Mouse (Mus musculus): Measurements from ENCODE around the gene Mia2. TPM values are rescaled to one million over a fixed set of nuclear protein-coding genes. Genes with fewer than 3 reads are reported as not detected.
"Not testable (repeated sequence)": the region's sequence is repeated elsewhere in the genome, so short reads cannot be mapped to it uniquely, and the experiment has no call there.

Gene Mia2
- 100 to 1,000 TPM in 1 of 2 experiments, 10 to 100 TPM in 1; 83.9 to 111 TPM for total RNA-seq (2021)
- long read RNA-seq, experiment 1, partial matches to known transcripts, result 4 of 33 reads
- long read RNA-seq, experiment 1, other reads (novel, unspliced or antisense), result 28 of 33 reads
- long read RNA-seq, experiment 2, partial matches to known transcripts, result 4 of 39 reads
- long read RNA-seq, experiment 2, other reads (novel, unspliced or antisense), result 34 of 39 reads

DNA sequence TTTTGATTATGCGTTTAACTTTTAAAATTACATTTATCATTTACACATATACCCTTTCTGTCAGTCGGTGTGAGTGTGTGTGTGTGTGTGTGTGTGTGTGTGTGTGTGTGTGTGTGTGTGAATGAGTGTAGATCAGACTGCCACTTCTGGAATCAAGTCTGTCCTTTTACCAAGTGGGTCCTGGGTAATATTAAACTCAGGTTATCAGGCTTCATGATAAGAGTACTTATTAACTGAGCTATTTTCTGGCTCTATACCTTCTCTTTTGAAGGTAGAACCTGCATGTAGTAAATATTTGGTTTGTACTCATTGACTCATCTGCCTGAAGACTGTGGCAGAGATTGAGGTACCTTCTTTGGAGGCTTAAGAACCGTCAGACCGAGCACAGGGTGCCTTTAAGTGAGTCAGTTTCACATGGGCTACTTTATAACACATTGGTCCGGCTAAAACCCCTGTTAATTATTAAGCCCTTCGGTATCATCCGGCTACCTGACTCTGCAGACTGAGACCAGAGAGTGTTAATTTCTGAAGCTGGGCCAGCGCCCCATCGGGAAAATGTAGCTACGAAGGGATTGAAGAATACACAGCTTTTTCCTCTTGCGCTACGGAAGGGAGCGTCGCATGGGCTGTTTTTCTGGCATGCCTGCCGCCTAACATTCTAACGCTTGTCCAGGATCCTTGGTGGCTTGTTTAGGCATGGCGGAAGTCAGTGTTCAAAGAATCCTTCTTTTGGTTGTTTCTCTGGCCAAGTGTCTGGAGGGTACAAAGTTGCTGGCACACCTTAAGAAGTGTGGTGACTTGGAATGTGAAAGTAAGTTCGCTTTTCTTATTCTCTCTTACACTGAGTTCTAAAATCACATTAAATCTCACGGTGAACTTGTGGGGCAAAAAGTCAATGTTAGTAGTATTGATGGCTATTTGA lies at the start of gene Mia2:
Gene Mia2 (plus strand): TSS at position 696 of the 922 bp plus-strand sequence.
- intact Hi-C loops (cut with DNase I), result no loop called here

DNA sequence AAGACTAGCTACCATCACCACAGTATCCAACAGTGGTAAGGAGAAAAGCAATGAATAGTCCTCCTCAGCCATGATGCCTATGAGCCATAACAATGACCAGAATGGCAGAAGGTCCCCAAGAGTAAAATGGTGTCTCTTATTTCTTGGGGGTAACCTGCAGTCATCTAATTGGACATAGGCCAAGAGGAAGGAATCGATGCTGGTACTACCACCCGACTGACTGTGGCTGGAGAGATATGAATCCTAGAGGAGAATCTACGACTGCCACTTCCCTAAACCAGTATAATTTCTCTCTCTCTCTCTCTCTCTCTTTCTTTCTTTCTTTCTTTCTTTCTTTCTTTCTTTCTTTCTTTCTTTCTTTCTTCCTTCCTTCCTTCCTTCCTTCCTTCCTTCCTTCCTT lies 43.1 kb upstream of the Mia2 start:
- intact Hi-C loops (cut with DNase I), result loop anchor here (5.0 kb wide), 1 partner anchor 35 kb away; no protein-coding TSS in a partner anchor
- DNase-seq, result no peak

More for the DNA sequence above, at the start of gene Mia2:
- DNase-seq, result no peak

DNA sequence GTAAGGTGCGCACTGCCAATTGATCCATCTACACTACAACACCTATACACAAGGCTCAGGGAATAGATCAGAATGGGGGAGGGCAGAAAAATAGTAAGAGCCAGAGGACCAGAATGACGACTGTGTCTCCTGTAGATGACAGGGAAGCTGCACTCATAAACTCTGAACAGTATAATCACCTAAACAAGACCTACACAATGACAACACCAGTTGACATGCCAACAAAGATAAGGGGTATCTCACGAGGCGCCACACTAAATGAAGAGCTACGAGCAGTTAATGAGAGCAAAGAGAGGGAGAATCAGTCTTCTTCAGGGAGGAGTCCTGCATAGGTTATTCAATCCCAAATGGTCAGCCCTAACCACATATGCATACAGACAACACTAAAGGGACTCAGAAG lies 42.4 kb upstream of the Mia2 start:
- intact Hi-C loops (cut with DNase I), result loop anchor here (5.0 kb wide), 1 partner anchor 36 kb away; no protein-coding TSS in a partner anchor
- no peak for DNase-seq

DNA sequence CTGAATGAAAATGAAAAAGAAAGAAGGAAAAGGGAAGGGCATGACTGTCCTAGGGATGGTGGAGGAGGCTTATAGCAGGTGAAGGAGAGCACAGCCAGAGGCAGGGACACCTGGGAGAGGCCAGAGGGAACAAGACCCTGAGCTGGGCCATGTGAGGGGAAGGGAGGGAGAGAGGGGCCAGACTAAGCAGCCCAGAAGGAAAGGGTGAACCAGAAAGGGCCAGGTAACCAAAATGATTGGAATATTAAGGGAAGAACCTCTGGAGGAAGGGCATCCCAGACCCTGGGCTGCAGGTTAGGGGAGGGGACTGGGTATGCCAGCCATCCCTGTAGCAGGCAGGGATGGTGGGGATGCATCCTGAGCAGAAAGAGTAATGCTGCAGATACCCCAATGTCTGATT lies 41.6 kb upstream of the Mia2 start:
- DNase-seq, result no peak
- intact Hi-C loops (cut with DNase I), result loop anchor here (5.0 kb wide), 1 partner anchor 37 kb away; no protein-coding TSS in a partner anchor

DNA sequence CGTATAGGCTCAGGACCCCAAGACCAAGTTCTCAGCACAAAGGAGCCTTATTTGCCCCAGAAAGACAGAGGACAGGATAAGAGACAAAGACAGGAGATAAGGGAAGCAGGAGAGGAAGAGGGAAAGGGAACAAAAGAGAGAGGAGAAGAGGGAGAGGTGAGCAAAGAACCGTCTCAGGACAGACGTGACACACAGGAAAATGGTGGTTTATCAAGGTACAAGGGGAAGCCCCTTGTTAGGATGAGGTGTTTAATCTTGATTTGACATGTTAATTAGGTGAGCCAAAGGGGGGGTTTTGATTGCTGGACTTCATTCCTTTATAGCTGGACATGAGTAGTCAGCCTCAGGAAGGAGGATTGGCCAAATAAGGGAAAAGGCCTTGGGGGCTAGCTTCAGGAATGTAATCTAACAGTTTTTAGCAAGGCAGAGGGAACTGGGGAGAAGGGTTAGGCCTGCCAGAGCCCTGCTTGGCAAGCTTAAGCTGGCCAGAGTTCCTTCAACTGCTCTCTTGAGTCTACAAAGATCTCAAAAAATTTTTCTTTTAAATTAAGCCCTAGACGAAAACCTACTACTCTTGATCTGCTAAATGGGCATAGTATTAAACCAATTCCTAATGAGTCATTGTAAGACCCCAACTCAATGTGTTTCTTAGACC lies 40.3 kb upstream of the Mia2 start:
- intact Hi-C loops (cut with DNase I), result no loop called here
- DNase-seq, result no peak

DNA sequence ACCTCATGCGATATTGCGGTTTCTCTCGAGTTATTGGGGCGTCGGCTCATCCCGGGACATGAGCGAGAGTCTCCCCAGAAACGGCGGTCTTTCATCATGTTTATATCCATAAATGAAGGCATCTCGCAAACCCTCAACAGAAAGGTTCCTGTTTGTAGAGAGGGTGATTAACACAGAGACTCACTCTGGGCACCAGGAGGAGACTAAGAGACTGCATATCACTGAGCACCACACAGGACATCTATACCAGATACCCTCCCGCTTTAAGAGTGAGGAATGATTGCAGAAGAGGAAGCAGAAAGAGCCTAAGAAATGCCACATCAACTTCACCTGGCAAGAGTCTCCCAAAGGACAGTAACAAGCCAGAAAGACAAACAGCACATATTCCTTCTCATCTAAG lies 39.4 kb upstream of the Mia2 start:
- intact Hi-C loops (cut with DNase I), result no loop called here

DNA sequence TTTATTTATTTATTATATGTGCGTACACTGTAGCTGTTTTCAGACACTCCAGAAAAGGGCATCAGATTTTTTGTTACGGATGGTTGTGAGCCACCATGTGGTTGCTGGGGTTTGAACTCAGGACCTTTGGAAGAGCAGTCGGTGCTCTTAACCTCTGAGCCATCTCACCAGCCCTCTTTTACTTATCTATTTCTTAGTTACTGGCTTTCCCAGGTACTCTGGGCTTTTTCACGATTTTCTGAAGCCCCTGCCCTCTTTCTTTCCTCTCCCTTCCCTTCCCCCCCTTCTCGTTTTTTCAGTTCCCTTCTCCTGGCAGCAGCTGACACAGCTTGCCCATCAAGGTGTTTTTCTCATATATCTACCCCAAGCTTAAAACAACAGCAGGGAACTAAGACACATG lies 37.4 kb upstream of the Mia2 start:
- DNase-seq; intact Hi-C loops (cut with DNase I): not testable (repeated sequence)

More for the DNA sequence above, 39.4 kb upstream of the Mia2 start:
- no peak for DNase-seq

DNA sequence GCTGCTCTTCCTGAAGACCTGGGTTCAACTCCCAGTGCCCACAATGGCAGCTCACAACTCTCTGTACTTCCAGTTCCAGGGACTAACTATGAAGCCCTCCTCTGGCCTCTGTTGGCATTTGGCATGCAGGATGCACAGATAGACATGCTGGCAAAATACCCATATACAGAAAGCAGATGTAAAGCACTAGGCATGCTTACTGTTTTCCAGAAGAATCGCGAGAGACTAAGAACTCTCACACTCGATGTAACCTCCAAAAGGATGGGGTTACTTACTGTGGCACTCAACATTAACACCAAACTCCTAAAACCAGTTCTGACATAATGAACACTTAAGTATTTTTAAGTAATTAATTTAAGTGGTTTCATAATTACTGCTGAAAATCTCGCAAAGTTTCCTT lies 35.3 kb upstream of the Mia2 start:
- no peak for DNase-seq
- intact Hi-C loops (cut with DNase I), result no loop called here

DNA sequence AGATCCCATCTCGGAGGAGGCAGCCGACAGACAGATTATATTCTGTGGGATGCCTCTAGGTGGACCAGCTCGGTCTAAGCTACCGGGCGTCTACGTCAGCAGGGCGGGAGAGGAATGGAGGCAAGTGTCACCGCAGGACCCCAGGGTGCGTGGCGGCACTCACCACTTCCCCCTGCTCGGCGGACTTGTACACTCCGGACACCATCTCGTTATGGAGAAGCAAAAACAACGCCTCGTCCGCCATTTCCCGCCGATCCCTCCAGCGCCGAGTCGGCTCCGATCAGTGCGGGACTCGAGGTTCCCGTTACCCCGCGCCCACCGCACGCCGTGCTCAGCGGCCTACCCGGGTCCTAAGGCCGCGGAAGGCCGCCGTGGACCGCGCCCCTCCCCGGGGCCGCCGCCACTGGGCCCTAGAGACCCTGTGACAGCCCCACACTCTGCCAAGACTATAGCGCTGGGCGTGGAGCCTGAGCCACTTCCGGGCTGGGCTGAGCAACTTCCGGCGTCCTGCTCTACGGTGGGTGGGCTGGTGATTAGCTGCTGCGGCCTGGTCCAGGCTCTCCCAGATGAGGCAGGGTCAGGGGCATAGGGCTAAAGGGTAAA lies 34.5 kb upstream of the Mia2 start, which contains the start of gene Trappc6b:
Gene Trappc6b (minus strand): TSS at position 480 of the 603 bp plus-strand sequence.
- intact Hi-C loops (cut with DNase I), result no loop called here
- DNase-seq, result peak; percentile 74 to 76

DNA sequence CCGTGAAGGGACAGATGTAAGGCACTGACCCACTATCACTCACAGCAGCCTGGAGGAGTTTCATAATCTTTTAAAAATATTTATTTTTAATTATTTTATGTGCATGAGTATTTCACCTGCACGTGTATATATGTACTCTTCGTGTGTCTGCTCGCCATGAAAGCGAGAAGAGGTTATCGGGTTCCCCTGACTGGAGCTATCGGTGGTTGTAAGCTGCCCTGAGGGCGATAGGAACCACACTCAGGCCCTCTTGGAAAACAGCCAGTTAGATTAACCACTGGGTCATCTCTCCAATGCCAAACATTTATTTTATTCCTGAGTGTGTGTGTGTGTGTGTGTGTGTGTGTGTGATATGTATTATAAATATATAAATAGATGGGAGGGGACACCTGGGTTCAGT lies 30.8 kb upstream of the Mia2 start:
- no peak for DNase-seq
- intact Hi-C loops (cut with DNase I), result loop anchor here (5.0 kb wide), 1 partner anchor 53 kb away; the partner anchor contains the start of genes Gemin2 and Sec23a

DNA sequence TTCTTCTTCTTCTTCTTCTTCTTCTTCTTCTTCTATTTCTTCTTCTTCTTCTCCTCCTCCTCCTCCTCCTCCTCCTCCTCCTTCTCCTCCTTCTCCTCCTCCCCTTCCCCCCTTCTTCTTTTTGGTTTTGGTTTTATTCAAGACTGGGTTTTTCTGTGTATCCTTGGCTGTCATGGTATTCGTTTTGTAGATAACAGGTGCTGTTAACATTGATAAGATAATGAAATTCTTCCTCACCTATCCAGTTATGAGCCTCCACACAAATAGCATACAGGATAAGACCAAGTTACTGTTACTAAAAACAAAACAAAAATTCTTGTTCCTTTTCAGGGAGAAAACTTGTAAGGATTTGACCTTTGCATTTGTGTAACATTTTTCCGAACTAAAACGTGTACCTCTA lies 29.8 kb upstream of the Mia2 start:
- DNase-seq, result no peak
- intact Hi-C loops (cut with DNase I), result loop anchor here (5.0 kb wide), 1 partner anchor 53 kb away; the partner anchor contains the start of genes Gemin2 and Sec23a

DNA sequence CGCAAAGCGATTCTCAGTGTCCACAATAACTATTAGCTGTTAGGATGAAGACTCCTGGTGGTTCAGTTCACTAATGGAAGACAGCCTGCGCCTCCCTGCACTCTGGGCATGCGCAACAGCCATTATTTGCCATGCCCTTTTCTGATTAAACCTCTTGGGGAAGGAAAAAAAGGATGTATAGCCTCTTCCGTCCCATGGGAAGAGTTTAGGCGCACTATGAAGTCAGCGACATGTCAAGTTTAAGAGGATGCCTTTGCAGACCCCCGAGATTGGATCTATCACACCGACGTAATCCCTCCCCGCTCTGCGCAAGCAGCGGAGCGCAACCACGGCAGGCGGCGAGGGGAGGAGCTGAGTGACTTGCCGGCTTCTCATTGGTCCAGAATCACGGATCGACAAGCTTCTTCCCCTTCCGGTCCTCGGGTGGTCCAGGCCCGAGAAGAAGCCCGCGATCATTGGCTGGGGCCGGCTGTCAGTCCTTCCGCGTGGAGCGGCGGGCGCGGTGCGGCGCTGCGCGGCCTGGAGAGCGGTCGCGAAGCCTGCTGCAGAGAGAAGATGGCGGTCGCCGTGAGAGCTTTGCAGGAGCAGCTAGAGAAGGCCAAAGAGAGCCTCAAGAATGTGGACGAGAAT lies 29.0 kb upstream of the Mia2 start, which contains the start of gene Pnn:
Gene Pnn (plus strand): TSS at position 437 of the 630 bp plus-strand sequence.
- intact Hi-C loops (cut with DNase I), result loop anchor here (5.0 kb wide), 1 partner anchor 54 kb away; the partner anchor contains the start of genes Gemin2 and Sec23a
- DNase-seq, result peak; percentile 89 to 95

DNA sequence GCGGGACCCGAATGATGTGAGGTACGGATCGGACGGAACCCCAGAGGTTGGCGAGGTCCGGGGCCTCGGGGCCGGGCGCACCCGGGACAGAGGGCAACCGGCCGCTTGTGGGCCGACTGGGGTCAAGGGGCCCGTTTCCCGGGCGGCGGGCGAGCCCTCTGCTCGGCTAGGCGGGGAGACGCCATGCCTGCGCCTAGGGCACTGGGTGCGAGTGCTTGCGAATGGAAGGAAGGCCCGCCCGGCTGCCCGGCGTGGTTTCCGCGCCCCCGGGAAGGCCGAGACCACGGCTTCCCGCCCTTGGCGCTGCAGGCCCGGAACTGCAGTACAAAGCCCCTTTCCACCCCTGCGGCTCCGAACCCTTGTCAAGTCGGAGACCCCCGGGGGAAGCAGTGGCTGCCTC lies 28.5 kb upstream of the Mia2 start:
- DNase-seq, result peak in 1 of 2 experiments; percentile 8
- intact Hi-C loops (cut with DNase I), result loop anchor here (5.0 kb wide), 1 partner anchor 55 kb away; the partner anchor contains the start of genes Gemin2 and Sec23a

DNA sequence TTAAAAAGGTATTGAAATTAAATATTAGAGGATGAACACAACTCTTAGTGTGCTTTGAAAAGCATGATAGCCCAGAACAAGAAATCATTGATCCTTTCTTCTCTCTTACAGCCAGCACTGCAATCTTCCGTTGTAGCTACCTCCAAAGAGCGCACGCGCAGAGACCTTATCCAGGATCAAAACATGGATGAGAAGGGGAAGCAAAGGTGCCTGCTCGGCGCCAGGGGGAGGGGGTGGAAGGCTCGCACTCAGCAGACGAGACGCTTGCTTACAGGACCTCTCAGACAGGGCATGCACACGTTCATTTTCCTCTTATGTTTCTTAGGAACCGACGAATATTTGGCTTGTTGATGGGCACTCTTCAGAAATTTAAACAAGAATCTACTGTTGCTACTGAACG lies 26.8 kb upstream of the Mia2 start:
- DNase-seq, result no peak
- intact Hi-C loops (cut with DNase I), result loop anchor here (5.0 kb wide), 1 partner anchor 56 kb away; the partner anchor contains the start of genes Gemin2 and Sec23a

DNA sequence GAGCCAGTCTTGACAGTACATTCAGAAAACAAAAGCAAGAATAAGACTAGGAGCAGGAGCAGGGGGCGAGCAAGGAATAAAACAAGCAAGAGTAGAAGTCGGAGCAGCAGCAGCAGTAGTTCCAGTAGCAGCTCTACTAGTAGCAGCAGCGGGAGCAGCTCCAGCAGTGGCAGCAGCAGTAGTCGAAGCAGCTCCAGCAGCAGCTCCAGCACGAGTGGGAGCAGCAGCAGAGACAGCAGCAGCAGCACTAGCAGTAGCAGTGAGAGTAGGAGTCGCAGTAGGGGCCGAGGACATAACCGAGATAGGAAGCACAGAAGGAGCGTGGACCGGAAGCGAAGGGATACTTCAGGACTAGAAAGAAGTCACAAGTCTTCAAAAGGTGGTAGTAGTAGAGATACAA lies 23.3 kb upstream of the Mia2 start:
- intact Hi-C loops (cut with DNase I), result loop anchor here (5.0 kb wide), 1 partner anchor 55 kb away; no protein-coding TSS in a partner anchor
- no peak for DNase-seq

DNA sequence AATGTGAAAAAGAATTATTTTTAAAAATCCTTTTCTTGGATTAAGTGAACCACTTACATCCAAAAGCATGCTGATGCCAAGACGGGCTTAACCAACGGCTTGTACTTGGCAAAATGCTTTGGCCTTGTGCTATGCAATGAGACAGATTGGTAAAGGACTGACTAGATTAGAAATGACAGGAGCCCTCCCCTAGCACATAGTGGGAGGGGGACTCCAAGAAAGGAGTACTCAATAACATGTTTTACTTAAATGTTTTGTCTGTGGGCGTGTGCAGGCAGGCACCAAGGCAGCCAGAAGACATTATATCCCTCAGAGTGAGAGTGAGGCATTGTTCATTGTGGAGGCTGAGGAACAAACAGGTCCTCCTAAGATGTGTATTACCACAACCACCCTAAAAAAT lies 21.5 kb upstream of the Mia2 start:
- intact Hi-C loops (cut with DNase I), result loop anchor here (5.0 kb wide), 1 partner anchor 53 kb away; no protein-coding TSS in a partner anchor

DNA sequence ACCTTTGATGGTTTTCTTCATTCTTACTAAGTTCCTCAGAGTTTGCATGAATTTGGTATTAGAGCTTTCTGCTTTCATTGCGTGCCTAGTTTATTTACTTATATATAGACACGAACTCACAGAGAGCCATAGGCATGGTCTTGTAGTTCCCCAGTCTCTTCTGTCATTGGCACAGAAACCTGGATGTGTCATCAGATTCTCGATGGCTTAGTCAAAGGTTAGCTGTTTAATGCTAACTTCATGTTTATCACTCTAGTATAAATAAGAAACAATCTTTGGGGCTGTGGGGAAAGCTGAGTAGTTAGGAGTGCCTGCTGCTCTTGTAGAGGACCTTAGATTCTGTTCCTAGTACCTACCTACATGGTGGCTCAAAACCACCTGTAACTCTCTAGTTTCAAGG lies 18.6 kb upstream of the Mia2 start:
- intact Hi-C loops (cut with DNase I), result no loop called here
- DNase-seq, result no peak

More for the DNA sequence above, 21.5 kb upstream of the Mia2 start:
- DNase-seq, result no peak

DNA sequence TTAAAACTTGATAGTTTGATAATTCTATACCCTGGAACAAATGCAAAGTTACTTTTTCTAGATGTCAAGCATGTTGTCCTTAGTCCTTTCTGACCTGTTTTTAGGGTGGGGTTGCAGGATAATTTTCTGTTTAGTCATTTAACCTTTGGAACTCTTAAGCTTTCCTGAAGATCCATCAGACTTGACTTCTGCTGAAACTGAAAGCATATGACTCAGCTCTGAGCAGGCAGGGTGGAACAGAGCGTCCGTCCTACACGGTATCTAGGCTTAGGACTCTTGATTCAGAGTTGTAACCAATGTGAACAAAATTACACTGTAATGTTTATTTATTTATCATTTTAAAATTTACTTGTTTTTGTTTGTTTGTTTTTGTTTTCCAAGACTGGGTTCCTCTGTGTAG lies 17.7 kb upstream of the Mia2 start:
- no peak for DNase-seq
- intact Hi-C loops (cut with DNase I), result no loop called here

DNA sequence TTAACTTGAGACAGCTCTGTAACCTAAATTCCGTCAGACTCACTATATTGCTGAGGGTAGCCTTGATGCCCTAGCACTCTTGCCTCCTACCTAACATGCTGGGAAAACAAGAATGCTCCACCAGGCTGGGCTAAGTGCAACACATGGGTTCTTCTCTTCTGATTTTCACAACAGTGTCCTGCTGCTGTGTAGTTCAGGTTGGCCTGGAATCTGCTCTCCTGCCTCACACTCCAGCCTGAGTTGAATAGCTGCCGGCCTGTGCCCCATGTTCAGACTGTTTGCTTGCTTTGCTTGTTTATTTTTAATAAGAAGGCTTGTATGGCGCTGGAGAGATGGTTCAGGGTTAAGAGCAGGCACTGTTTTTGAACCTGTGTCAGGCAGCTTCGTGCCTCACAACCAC lies 15.1 kb upstream of the Mia2 start:
- intact Hi-C loops (cut with DNase I), result loop anchor here (2.0 kb wide), 1 partner anchor 38 kb away; no protein-coding TSS in a partner anchor
- DNase-seq, result no peak

Measured in gastrocnemius, postnatal 36 days (tissue).